8 mouse cellular contexts compared by ENCODE assay signal in the genomic region with DNA sequence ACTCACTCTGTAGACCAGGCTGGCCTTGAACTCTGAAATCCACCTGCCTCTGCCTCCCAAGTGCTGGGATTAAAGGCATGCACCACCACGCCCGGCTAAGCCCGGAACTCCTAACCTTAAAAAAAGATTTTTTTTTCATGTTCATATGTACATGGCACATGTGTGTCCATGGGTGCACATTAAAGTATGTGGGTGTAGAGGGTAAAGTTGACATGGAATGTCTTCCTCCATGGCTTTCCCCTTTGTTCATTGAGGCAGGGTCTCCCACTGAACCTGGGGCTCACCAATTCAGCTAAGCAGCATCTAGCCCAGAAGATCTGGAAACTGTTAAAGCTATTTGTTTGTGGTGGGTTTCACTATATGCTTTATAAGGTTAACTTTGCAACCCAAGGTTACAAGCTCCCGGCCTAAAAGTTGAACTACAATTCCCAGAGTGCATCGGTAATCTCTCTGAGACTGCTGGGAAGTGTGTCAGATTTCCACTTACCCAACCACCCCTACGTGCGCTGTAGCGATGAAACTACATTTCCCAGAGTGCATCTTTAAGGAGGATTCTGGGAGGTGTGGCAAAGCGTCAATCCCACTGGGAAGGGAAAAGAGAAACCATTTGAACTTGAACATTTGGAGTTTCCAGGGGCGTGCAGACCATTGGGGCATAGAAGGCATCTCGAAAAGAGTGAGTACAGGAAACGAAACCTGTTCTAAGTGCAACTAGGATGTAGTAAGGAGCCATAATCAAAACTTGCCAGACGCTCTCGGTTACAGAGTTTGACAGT. TPM values are rescaled to one million over a fixed set of nuclear protein-coding genes. Genes with fewer than 3 reads are reported as not detected.
DNase-seq lines count a peak whose midpoint lies in the region; ATAC-seq lines count a peak whose summit lies in the region.

A gene (plus strand): TSS at position 581 of the 776 bp plus-strand sequence.

- peak within 1 kb of the TSS; percentile 45 for H3K9ac ChIP-seq in kidney, embryonic 15.5 days

- H3K27ac ChIP-seq in heart, embryonic 10.5 days: peak within 1 kb of the TSS; percentile 79
- no peak within 1 kb of the TSS for H3K27ac ChIP-seq in kidney, embryonic 15.5 days

- peak; percentile 76 to 80 for DNase-seq in B cell, adult 2 months
- peak; percentile 99 for DNase-seq in brain, adult 2 months (ENCODE audit: low read depth, low spot score)
- peak; percentile 95 for DNase-seq in heart, embryonic 10.5 days (ENCODE audit: low spot score)
- DNase-seq in liver: peak; percentile 80
- peak; percentile 75 to 79 for DNase-seq in spleen, postnatal 4 days (ENCODE audit: low spot score in 2 of 2)

- 24% methylated on average over 14 of the region's 14 CpGs for WGBS in heart, embryonic 10.5 days
- WGBS in kidney, embryonic 15.5 days: 24% methylated on average over 14 of the region's 14 CpGs

- H3K4me2 ChIP-seq in kidney, embryonic 15.5 days: peak within 1 kb of the TSS; percentile 65

- H3K4me1 ChIP-seq in heart, embryonic 10.5 days: 0 out of 2 replicates have a peak, but pooled peaks cover 5% of the 10 kb centered on the region
- peaks cover 6% of the 10 kb centered on the region for H3K4me1 ChIP-seq in kidney, embryonic 15.5 days

- no peaks in the 10 kb centered on the region for H3K9me3 ChIP-seq in heart, embryonic 10.5 days
- no peaks in the 10 kb centered on the region for H3K9me3 ChIP-seq in kidney, embryonic 15.5 days (replicated peaks)

- H3K4me3 ChIP-seq in heart, embryonic 10.5 days: peak within 1 kb of the TSS; percentile 65
- peak within 1 kb of the TSS; percentile 65 for H3K4me3 ChIP-seq in kidney, embryonic 15.5 days (replicated peaks)

- peak; percentile 99 for ATAC-seq in erythroblast, adult 5-6 weeks (replicated peaks; ENCODE audit: low FRiP score, poor library complexity, severe bottlenecking)
- ATAC-seq in kidney, embryonic 15.5 days (replicated peaks; ENCODE audit: low FRiP score): peak; percentile 97
- peak; percentile 97 for ATAC-seq in monocyte, adult 5-6 weeks (replicated peaks; ENCODE audit: insufficient number of reproducible peaks, low FRiP score, low TSS enrichment, poor library complexity, severe bottlenecking)

- no peaks in the 10 kb centered on the region for H3K36me3 ChIP-seq in heart, embryonic 10.5 days
- no peaks in the 10 kb centered on the region for H3K36me3 ChIP-seq in kidney, embryonic 15.5 days

- no peaks in the 10 kb centered on the region for H3K27me3 ChIP-seq in heart, embryonic 10.5 days (ENCODE audit: insufficient read depth, poor library complexity, severe bottlenecking)
- no peaks in the 10 kb centered on the region for H3K27me3 ChIP-seq in kidney, embryonic 15.5 days

RNA-seq across cellular contexts. Expression of the gene that starts here (rescaled TPM):
- total RNA-seq in erythroblast, adult 5-6 weeks (2015; ENCODE audit: low replicate concordance): 4.4 TPM in 1 of 2 replicates, not detected in the other
- 3.6 and 5.3 TPM in 2 replicates for total RNA-seq in erythroblast, adult 5-6 weeks (2017; ENCODE audit: low replicate concordance)
- polyA plus RNA-seq in heart, embryonic 10.5 days (2016; fragmentation: Nextera tagmentation; extraction: Ambion mirVana): 12.4 and 13.1 TPM in 2 replicates
- 17.4 and 18.2 TPM in 2 replicates for polyA plus RNA-seq in kidney, embryonic 15.5 days (2015; fragmentation: Nextera tagmentation; extraction: Ambion mirVana)
- 14.6 to 42.4 TPM (median 23.3 TPM) in 3 replicates for total RNA-seq in monocyte, adult 5-6 weeks (2017)
